Mouse (Mus musculus) G1E (cell line): ENCODE results near the gene Egln1.

Source experiments
- CTCF ChIP-seq: IDR thresholded peaks from 2 replicates; pipeline ENCODE4 v1.5.1; 2012; ENCODE audit warnings: low read depth, low read length, inconsistent platforms, mixed read lengths
- GATA1 ChIP-seq: IDR thresholded peaks from 2 replicates; pipeline ENCODE4 v1.6.1; 2012; ENCODE audit warnings: borderline replicate concordance, low read length, inconsistent platforms, mixed read lengths
- POLR2AphosphoS5 ChIP-seq: IDR thresholded peaks from 2 replicates; pipeline ENCODE4 v1.6.1; 2012; ENCODE audit warnings: low read depth, low read length, inconsistent platforms; ENCODE audit not compliant: insufficient replicate concordance
- TAL1 ChIP-seq: conservative IDR thresholded peaks from 2 replicates; pipeline ENCODE4 v1.6.1; 2012; ENCODE audit warnings: low read depth, low read length, inconsistent platforms, mixed read lengths

- TF ChIP-seq CTCF (no peak), GATA1 (no peak), TAL1 (no peak), POLR2AphosphoS5 (no peak)
These were observed 52.3 kb downstream of the Egln1 start for GRCm38 (mm10) chr8:124896632-124897385.
